Mouse (Mus musculus) mature B cell (primary cell): ENCODE results near the gene Vkorc1l1.

Source experiments
- in situ Hi-C: fragments of 300-500 bp; cut with MboI; formaldehyde crosslinking; loops from 2 replicates; pipeline ENCODE4 v1.14.3; 2019

The Vkorc1l1 gene

DNA sequence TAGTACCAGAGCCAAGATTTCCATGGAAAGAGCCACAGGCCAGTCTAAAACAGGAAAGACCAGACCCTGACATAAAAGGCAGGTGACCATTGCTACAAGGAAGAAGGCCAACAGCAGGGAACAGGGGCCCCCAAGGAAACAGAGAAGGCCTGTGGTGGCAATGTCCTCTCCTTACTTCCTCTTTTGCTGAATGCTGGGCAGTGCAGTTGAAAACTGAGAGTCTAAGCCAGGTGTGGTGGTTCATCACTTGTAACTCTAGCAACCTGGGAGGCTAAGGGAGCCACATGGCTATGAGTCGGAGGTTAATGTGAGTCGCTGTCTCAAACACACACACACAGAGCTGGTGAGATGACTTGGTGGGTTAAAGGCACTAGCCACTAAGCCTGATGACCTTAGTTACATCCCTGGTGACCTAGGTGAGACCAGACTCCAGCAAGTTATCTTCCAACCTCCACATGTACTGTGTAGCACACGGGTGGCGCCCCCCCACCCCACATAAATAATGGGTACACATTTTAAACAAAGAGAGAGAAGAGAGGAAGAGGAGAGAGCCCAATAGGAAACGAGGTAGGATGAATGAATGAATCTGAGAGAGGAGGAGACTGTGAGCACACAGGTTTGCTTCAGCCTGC, 59.7 kb downstream of the Vkorc1l1 start:
- in situ Hi-C loops: no loop called here

DNA sequence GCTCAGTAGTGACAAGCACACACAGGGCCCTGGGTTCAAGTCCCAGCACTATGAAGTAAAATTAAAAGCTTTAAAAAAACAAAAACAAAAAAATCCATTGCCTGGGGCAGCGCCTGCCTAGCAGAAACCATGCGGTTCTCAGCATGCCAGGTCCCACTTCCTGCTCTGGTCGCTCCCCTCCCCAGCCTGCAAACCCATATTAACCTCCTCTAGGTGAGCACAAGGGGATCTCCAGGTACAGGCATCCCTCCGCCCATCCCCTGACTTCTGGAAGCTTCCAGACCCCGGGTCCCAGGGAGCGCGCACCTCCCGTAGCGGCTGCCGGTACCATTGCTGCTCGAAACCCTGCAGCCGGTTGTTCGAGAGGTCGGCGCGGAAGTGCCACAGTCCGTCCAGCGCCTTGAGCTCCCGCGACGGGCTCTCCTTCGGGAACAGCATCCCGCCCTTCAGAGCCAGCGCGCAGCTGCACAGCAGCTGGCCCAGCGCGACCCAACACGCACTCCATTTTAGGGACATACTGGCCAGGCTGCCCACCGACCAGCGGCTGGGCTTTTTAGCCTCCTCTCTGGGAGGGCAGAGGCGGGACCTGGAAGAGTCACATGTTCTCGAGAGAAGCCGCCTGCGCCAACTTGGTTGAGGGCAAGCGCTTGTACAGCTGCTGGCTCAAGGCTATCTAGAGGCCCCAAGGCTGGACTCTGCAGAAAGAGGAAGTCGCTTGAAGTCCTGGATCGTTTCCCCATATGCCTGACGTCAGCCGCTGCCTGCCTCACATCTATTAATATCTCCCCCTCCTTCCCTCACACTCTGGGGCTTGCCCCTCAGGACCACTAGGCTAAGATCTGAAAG, 60.8 kb downstream of the Vkorc1l1 start, which contains the start of gene Gusb:
TSS of gene Gusb (minus strand) at position 749 of the 846 bp plus-strand sequence.
- in situ Hi-C loops: no loop called here

DNA sequence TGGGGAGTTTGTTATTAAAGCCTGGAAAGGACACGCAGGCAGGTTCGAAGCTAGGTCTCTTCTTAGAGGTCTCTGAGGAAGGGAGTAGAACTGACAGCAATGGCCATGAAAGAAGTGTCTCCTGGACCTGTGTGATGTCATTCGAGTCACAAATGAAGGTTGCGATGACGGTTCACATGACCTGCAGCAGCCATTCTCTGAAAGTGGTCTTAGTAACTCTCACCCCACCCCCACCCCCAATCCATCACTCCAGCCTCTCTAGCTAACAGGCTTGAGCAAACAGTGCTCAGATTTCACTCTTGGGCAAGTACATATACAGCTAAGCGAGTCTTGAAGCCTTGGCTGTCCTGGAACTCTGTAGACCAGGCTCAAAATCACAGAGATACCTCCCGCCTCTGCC, 61.5 kb downstream of the Vkorc1l1 start:
- in situ Hi-C loops: no loop called here

DNA sequence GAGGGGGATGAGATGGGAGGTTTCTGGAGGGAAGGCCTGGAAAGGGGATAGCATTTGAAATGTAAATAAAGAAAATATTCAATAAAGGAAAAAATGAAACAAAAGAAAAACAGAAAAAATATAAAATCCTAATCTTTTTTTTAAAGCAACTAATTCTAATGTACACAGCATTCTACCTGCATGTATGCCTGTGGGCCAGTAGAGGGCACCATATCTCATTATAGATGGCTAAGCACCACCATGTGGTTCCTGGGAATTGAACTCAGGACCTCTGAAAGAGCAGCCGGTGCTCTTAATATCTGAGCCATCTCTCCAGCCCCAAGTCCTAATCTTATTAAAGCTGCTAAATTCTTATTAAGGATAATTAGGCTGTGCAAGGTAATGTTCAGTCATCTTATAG, 65.6 kb downstream of the Vkorc1l1 start:
- in situ Hi-C loops: no loop called here

DNA sequence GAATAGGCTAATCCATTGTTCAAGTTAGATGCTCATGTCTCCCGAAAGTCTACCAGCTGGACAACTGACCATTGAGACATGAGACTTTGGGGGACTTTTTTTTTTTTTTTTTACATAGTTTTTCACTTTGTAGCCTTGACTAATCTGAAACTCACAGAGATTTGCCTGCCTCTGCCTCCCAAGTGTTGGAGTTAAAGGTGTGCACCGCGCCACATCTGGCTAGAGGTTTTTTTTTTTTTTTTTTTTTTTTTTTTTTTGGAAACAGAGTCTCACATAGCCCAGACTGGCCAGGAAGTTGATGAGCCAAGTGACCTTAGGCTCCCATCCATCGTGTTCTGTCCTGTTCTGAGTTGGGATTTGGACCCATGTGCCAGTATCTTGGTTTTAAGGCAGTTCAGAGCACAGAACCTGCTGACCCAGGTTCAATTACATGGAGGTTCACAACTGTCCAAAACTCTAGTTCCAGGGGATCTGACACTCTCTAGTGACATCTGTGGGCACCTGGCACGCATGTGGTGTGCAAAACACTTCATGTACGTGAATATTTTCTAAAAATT, 66.3 kb downstream of the Vkorc1l1 start:
- in situ Hi-C loops: no loop called here

DNA sequence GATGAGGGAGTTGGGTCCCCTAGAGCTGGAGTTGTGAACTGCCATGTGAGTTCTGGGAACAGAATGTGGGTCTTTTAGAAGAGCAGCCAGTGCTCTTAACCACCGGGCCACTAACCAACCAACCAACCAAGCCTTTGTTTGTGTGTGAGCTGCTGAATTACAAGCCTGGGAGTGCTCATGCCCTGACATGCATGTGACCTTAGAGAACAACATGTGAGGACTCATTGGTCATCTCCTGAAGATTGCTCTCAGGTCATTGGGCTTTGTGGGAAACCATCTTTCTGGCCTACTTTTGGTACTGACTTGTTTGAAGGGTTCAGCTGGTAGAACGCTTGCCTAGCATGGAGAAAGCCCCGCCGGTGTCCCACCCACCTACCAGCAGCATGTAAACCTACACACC, 68.0 kb downstream of the Vkorc1l1 start:
- in situ Hi-C loops: no loop called here

DNA sequence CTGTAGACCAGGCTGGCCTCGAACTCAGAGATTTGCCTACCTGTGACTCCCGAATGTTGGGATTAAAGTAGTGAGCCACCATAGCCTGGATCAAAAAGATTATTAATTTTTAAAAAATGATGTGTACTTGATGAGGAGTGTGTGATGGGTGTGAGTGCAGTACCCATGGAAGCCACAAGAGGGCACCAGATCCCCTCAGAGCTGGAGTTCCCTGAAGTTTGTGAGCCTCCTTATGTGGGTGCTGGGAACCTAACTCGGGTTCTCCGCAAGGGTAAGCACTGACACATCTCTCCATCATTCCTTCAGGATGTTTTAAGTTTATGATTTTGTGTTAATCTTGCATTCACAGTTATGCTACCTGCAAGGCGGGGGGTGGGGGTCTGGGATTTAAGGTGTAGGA, 69.2 kb downstream of the Vkorc1l1 start:
- in situ Hi-C loops: no loop called here

DNA sequence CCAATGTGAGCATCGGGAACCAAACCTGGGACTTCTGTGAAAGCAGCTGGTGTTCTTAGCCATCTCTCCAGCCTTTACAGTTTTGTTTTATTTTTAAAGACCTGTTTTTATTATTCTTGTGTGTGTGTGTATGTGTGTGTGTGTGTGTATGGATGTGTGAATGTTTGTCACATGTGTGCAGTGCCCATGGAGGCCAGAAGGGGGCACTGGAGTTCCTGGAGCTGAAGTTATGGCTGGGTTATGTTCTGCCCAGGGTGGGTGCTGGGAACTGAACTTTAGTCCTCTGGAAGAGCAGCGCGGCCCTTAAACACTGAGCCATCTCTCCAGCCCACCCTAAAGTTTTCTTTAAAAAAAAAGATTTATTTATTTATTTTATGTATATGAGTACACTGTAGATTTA, 73.3 kb downstream of the Vkorc1l1 start:
- in situ Hi-C loops: no loop called here

DNA sequence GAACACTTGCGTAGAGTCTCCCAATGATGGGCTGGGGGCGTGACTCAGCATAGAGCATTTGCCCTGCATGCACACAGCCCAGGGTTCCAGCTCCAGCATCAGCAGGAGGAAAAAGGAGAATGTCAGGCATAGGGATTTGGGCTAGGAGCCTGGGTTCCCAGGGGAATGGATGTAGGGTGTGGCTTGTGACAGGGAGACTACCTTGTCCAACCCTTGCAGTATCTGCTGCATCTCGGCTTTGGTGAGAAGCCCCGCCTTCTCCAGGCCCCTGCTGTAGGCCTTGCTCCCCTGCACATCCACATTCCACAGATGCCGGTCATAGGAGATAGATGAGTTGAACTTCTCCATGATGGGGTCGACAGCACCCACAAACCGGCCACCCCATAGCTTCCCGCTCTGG, 77.7 kb downstream of the Vkorc1l1 start:
- in situ Hi-C loops: no loop called here

DNA sequence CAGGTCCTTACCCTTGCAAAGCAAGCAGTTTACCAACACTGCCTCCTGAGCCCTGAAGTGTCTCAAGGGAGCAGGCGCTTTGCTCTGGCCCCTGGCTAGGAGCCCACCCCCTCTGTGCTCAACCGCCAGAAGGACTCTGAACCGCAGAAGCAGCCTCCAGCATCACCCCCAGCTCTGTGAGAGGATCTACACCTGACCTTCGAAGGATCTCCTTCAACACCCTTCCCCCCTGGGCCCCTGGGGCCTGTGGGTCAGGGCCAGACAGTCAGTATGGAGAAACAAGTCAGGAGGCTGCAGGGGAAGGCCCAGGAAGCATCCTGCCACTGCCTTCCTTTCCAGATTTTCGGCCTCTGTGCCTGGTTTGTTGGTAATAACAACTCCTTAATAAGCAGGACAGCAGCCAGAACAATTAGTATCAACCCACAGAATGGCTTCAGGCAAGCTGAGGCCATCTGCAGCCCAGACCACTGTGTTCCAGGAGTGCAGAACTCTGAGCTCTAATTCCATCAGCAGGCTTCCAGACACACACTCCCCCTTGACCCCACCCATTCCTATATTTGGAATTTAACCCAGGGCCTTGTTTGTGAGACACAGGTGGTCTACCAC, 79.7 kb downstream of the Vkorc1l1 start:
- in situ Hi-C loops: no loop called here

DNA sequence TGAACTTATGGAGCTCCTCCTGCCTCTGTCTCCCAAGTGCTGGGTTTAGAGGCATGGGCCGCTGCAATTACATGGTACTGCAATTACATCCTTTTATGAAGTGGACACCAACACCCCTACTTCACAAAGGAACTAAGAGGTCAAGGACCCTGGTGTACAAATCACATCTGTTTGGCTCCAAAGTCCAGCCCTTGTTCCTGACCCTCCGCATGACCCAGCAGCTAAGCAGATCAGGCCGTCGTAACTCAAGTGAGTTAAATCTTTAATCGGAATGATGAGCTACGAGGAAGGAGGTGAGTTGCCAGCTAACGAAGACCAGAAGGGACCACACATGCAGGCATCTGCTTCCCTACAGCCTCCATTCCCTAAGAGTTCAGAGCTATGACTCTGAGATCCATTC, 80.6 kb downstream of the Vkorc1l1 start:
- in situ Hi-C loops: no loop called here

DNA sequence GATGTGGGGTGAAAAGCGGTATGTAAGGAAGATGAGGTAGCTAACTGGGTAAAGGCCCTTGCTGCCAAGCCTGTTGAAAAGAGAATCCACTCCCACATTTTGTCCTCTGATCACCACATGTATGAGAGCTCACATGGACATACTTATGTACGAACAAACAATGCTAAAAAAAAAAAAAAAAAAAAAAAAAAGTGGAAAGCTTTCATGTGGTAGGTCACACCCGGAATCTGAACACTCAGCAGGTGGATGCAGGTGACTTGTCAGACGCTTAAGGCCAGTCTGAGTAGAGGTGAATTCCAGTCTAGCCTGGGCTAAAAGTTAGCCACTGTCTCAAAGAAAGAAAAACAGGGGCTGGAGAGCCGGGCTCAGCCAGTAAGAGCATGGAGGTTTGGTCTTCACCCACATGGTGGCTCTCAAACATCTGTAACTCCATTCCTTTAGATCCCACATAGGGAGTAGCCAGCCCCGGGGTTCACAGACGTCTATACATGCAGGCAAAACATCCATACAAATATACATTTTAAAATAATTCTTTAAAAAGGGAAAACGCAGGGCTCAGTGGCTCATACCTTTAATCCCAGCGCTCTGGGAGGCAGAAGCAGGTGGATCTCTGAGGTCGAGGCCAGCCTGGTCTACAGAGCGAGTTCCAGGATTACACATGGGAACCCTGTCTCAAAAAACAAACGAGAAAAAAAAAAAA, 81.4 kb downstream of the Vkorc1l1 start:
- in situ Hi-C loops: no loop called here

DNA sequence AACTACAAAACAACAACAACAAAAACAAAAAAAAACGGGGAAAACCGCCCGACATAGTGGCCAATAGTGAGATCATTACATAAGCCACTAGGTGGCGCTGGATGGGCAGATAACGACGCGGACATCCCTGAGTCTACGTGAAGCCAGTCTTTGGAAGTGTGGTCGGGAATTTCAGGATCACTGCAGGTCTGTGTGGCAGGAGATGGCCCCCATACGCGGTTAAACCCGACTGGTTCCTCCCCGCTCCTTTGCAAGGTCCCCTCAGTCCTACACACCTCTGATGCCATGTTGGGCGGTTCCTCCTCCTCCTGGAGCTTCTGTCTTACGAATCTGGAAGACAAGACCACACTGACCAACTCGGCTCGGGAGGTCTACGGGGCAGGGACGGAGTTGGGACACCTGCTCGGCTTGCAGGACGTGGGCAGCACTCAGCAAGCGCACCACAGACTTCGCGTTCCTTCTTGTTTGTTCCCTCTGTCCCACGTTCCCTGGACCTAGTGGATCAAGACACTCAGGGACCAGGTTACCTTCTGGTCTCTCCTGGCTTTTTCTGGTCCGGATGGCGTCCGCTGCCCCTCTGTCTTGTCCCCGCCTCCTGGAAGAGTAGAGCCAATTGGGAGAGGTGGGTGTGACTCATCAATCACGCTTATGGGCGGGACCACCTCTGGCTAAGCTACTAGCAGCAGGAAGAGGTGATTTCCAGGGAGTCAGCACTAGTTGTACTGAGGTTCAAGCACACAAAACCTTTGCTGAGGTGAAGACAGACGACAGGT, 82.2 kb downstream of the Vkorc1l1 start:
- in situ Hi-C loops: no loop called here

DNA sequence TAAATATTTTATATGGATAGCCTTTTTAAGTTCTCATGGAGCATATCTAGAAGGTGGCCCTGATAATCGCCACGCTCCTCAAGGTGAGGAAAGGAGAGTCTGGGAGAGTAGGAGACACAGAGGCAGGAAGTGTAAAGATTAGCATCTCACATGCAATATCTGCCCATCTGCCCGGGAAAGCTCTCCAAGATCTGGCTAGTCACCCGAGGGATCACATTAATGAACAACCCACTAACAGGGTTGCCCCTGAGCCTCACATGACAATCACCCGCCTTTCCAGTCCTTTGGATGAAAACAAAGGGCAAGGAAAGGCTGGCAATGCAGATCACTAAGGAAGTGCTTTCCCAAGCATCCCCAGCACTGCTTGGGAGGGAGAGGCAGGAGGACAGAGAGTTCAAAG, 85.4 kb downstream of the Vkorc1l1 start:
- in situ Hi-C loops: loop anchor here (25.0 kb wide), 1 partner anchor 110 kb away; the partner anchor contains the start of gene Kctd7

DNA sequence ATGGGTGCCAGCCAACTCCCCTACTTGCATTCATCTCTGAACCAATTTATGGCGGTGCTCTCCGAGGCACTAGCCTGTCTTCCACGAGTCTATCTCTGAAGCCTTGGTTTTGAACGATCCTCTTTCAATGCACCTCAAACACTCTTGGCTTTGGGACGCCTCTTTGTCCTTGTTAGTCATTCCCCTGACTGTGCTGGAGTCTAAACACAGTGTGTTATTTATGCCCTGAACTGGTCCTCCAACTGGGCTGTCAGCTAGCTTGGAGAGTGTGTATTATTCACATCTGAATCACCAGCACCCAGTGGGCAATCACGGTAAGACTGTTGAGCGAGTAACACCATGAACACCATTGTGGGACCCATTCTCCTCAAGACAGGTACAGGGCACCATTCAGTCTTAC, 85.9 kb downstream of the Vkorc1l1 start:
- in situ Hi-C loops: loop anchor here (25.0 kb wide), 1 partner anchor 110 kb away; the partner anchor contains the start of gene Kctd7

DNA sequence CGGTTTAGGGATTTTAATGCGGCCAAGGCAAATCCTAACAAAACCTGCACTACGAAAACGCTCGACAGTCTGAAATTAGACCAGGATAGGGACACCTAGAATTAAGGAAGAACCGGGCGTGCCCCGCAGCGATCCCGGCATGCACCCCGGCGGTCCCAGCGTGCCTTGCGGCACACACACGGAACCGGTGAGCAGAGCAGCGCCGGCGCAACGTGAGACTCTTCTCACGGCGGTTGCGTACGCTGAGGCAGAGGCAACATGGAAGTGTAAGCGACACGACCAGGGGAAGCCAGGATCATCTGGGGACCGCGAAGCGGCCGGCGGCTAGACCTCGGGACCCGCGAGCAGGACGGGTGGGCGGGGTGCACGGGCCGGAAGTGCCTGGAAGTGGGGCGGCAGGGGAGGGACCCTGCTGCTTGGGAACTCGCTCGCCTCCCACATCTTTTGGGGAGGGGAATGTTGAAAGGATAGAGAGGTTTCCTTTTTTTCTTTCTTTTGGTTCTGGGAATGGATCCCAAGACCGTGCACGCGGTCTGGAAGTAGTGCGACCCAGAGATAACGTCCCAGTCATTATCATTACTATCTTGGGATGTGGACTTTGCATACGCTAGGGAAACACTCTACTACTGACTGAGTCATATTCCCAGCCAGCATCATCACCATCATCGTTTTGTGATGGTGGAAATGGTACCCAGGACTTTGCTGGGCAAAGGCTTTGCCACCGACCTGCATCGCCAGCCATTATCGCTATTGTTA, 87.5 kb downstream of the Vkorc1l1 start, which contains the start of the genes Asl and Crcp:
TSS of gene Asl (minus strand) at position 106 of the 756 bp plus-strand sequence.
TSS of gene Crcp (plus strand) at position 149 of the 756 bp plus-strand sequence.
- in situ Hi-C loops: loop anchor here (25.0 kb wide), 1 partner anchor 108 kb away; the partner anchor contains the start of gene Kctd7

DNA sequence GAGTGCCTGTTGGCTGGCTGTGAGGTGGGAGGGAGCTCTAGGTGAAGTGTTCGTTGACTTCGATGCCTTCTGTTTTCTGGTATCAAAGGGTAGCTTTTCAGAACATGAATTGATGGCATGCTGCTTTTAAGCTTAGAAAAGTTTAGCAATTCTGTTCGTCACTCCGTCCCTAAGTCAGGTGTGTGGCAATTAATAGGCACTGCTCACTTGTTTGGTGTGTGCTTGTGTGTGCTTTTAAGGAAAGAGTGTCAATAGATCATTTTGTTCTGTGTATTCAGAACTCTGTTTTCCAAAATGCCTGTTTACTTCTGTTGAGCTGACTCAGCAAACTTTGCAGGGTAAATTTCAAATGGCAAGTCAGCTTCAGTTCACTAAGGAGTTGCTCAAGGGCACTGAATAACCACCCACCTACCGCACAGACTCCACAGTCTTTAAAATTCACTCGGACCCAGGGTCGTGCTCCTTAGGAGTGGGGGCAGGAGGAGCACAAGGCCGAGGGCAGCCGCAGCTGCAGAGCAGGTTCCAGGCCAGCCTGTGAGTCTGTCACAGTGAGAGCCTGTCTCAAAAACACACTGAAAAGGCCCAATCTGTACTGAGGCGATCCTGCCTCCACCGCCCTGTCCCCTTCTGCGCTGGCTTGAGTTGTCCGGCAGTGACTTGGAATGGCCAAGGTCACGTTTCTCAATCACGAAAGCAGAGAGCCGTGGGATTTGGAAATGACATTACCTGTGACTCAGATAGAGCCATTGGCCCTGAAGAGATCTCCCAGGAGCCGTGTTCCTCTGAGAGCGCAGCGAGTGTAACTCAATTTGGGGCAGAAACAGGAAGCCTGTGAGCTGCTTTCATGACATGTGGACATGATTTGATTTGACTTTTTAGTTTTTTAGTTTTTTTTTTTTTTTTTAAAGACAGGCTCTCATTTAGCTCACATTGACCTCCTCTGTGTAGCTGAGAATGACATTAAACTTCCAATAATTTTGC, 89.9 kb downstream of the Vkorc1l1 start:
- in situ Hi-C loops: loop anchor here (25.0 kb wide), 1 partner anchor 106 kb away; the partner anchor contains the start of gene Kctd7

DNA sequence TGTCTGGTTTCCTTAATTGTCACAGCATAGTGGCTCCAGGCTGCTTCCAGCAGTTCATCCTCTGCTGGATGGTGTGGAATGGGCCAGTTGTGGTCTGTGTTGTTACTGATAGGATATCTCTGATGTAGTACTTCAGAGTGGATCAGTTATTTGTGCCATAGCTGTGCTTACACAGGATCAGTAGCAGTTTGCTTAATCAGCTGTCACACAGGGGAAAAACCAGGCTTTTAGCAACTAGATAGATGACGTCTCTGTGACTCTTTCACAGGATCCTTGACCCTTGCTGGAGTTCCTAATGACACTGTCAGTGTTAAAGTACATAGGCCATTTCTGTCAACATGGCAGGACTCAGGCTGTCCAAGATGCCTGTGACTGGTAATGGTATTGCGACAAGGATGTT, 92.1 kb downstream of the Vkorc1l1 start:
- in situ Hi-C loops: loop anchor here (25.0 kb wide), 1 partner anchor 103 kb away; the partner anchor contains the start of gene Kctd7
